Mouse (Mus musculus): Measurements from ENCODE around the gene Ttf2. TPM values are rescaled to one million over a fixed set of nuclear protein-coding genes. Genes with fewer than 3 reads are reported as not detected.

The Ttf2 gene
- polyA plus RNA-seq, 1 experiment from 2014 or later, result 2.7 TPM

GRCm38 (mm10) chr3:100954616-100955015 lies 14.8 kb downstream of the Ttf2 start:
- no peaks in the 10 kb centered on the region for H3K36me3 ChIP-seq (ENCODE audit: control insufficient read depth, insufficient read depth, low read length)

GRCm38 (mm10) chr3:100951531-100951930 lies 17.9 kb downstream of the Ttf2 start:
- Histone ChIP-seq H3K27me3 (ENCODE audit: control insufficient read depth, insufficient read depth, low read depth, low read length) (no peaks in the 10 kb centered on the region), H3K27ac (ENCODE audit: low read length) (no peak overlapping the region), H3K36me3 (ENCODE audit: control insufficient read depth, insufficient read depth, low read length) (no peaks in the 10 kb centered on the region), H3K9ac (ENCODE audit: low read depth, low read length) (no peak overlapping the region), H3K9me3 (replicated peaks; ENCODE audit: control insufficient read depth, low read length, poor library complexity, severe bottlenecking) (no peaks in the 10 kb centered on the region), H3K4me2 (ENCODE audit: low read length) (no peak overlapping the region), H3K4me3 (ENCODE audit: low read depth, low read length) (no peak overlapping the region), H3K4me1 (ENCODE audit: control insufficient read depth, insufficient read depth, low read length) (no peaks in the 10 kb centered on the region)
- ATAC-seq, result no peak
- 88% methylated on average over 4 of the region's 4 CpGs for WGBS

More at GRCm38 (mm10) chr3:100954616-100955015, 14.8 kb downstream of the Ttf2 start:
- Histone ChIP-seq H3K4me1 (ENCODE audit: control insufficient read depth, insufficient read depth, low read length) (no peaks in the 10 kb centered on the region), H3K9ac (ENCODE audit: low read depth, low read length) (no peak overlapping the region), H3K4me2 (ENCODE audit: low read length) (no peak overlapping the region), H3K27me3 (ENCODE audit: control insufficient read depth, insufficient read depth, low read depth, low read length) (no peaks in the 10 kb centered on the region), H3K4me3 (ENCODE audit: low read depth, low read length) (no peak overlapping the region), H3K27ac (ENCODE audit: low read length) (no peak overlapping the region), H3K9me3 (replicated peaks; ENCODE audit: control insufficient read depth, low read length, poor library complexity, severe bottlenecking) (no peaks in the 10 kb centered on the region)
- no peak for ATAC-seq

GRCm38 (mm10) chr3:100947286-100947685 lies 22.2 kb downstream of the Ttf2 start:
- H3K27ac ChIP-seq (ENCODE audit: low read length), result no peak overlapping the region
- no peak overlapping the region for H3K4me3 ChIP-seq (ENCODE audit: low read depth, low read length)
- H3K36me3 ChIP-seq (ENCODE audit: control insufficient read depth, insufficient read depth, low read length), result no peaks in the 10 kb centered on the region
- no peak overlapping the region for H3K4me2 ChIP-seq (ENCODE audit: low read length)
- H3K9ac ChIP-seq (ENCODE audit: low read depth, low read length), result no peak overlapping the region
- 94% methylated on average over 8 of the region's 8 CpGs for WGBS
- no peaks in the 10 kb centered on the region for H3K27me3 ChIP-seq (ENCODE audit: control insufficient read depth, insufficient read depth, low read depth, low read length)
- no peaks in the 10 kb centered on the region for H3K4me1 ChIP-seq (ENCODE audit: control insufficient read depth, insufficient read depth, low read length)
- ATAC-seq, result no peak
- no peaks in the 10 kb centered on the region for H3K9me3 ChIP-seq (replicated peaks; ENCODE audit: control insufficient read depth, low read length, poor library complexity, severe bottlenecking)

GRCm38 (mm10) chr3:100940496-100941037 lies 28.9 kb downstream of the Ttf2 start:
- Histone ChIP-seq H3K9ac (ENCODE audit: low read depth, low read length) (no peak overlapping the region), H3K4me2 (ENCODE audit: low read length) (no peak overlapping the region), H3K9me3 (replicated peaks; ENCODE audit: control insufficient read depth, low read length, poor library complexity, severe bottlenecking) (no peaks in the 10 kb centered on the region), H3K27me3 (ENCODE audit: control insufficient read depth, insufficient read depth, low read depth, low read length) (no peaks in the 10 kb centered on the region), H3K27ac (ENCODE audit: low read length) (no peak overlapping the region), H3K4me1 (ENCODE audit: control insufficient read depth, insufficient read depth, low read length) (no peaks in the 10 kb centered on the region), H3K36me3 (ENCODE audit: control insufficient read depth, insufficient read depth, low read length) (peaks cover 6% of the 10 kb centered on the region; the same call in 1 of the 2 replicates), H3K4me3 (ENCODE audit: low read depth, low read length) (no peak overlapping the region)
- 94% methylated on average over 4 of the region's 4 CpGs for WGBS
- no peak for ATAC-seq

- WGBS, result 92% methylated on average over 4 of the region's 4 CpGs
- H3K9me3 ChIP-seq (replicated peaks; ENCODE audit: control insufficient read depth, low read length, poor library complexity, severe bottlenecking), result no peaks in the 10 kb centered on the region
- H3K9ac ChIP-seq (ENCODE audit: low read depth, low read length), result no peak overlapping the region
- no peak overlapping the region for H3K4me3 ChIP-seq (ENCODE audit: low read depth, low read length)
- no peak for ATAC-seq
- H3K36me3 ChIP-seq (ENCODE audit: control insufficient read depth, insufficient read depth, low read length), result peaks cover 14% of the 10 kb centered on the region
- H3K4me1 ChIP-seq (ENCODE audit: control insufficient read depth, insufficient read depth, low read length), result no peaks in the 10 kb centered on the region
- no peak overlapping the region for H3K4me2 ChIP-seq (ENCODE audit: low read length)
- no peaks in the 10 kb centered on the region for H3K27me3 ChIP-seq (ENCODE audit: control insufficient read depth, insufficient read depth, low read depth, low read length)
- H3K27ac ChIP-seq (ENCODE audit: low read length), result no peak overlapping the region
These were observed 31.3 kb downstream of the Ttf2 start for GRCm38 (mm10) chr3:100938211-100938610.

GRCm38 (mm10) chr3:100936201-100936600 lies 33.3 kb downstream of the Ttf2 start:
- H3K4me1 ChIP-seq (ENCODE audit: control insufficient read depth, insufficient read depth, low read length), result no peaks in the 10 kb centered on the region
- H3K27me3 ChIP-seq (ENCODE audit: control insufficient read depth, insufficient read depth, low read depth, low read length), result no peaks in the 10 kb centered on the region
- 90% methylated on average over 6 of the region's 6 CpGs for WGBS
- H3K9ac ChIP-seq (ENCODE audit: low read depth, low read length), result no peak overlapping the region
- no peak overlapping the region for H3K4me2 ChIP-seq (ENCODE audit: low read length)
- peaks cover 33% of the 10 kb centered on the region for H3K36me3 ChIP-seq (ENCODE audit: control insufficient read depth, insufficient read depth, low read length)
- ATAC-seq, result no peak
- no peaks in the 10 kb centered on the region for H3K9me3 ChIP-seq (replicated peaks; ENCODE audit: control insufficient read depth, low read length, poor library complexity, severe bottlenecking)
- H3K4me3 ChIP-seq (ENCODE audit: low read depth, low read length), result no peak overlapping the region
- H3K27ac ChIP-seq (ENCODE audit: low read length), result no peak overlapping the region

GRCm38 (mm10) chr3:100935521-100935920 lies 33.9 kb downstream of the Ttf2 start:
- peaks cover 33% of the 10 kb centered on the region for H3K36me3 ChIP-seq (ENCODE audit: control insufficient read depth, insufficient read depth, low read length)
- no peak for ATAC-seq
- H3K27me3 ChIP-seq (ENCODE audit: control insufficient read depth, insufficient read depth, low read depth, low read length), result no peaks in the 10 kb centered on the region
- no peak overlapping the region for H3K27ac ChIP-seq (ENCODE audit: low read length)
- no peak overlapping the region for H3K4me2 ChIP-seq (ENCODE audit: low read length)
- H3K4me3 ChIP-seq (ENCODE audit: low read depth, low read length), result no peak overlapping the region
- whole genome bisulfite sequencing, result 92% methylated on average over 6 of the region's 6 CpGs
- H3K9me3 ChIP-seq (replicated peaks; ENCODE audit: control insufficient read depth, low read length, poor library complexity, severe bottlenecking), result no peaks in the 10 kb centered on the region
- H3K4me1 ChIP-seq (ENCODE audit: control insufficient read depth, insufficient read depth, low read length), result no peaks in the 10 kb centered on the region
- H3K9ac ChIP-seq (ENCODE audit: low read depth, low read length), result no peak overlapping the region

GRCm38 (mm10) chr3:100932077-100932944 lies 37.2 kb downstream of the Ttf2 start:
- Histone ChIP-seq H3K4me2 (ENCODE audit: low read length) (no peak overlapping the region), H3K27me3 (ENCODE audit: control insufficient read depth, insufficient read depth, low read depth, low read length) (no peaks in the 10 kb centered on the region), H3K9me3 (replicated peaks; ENCODE audit: control insufficient read depth, low read length, poor library complexity, severe bottlenecking) (no peaks in the 10 kb centered on the region), H3K27ac (ENCODE audit: low read length) (no peak overlapping the region), H3K9ac (ENCODE audit: low read depth, low read length) (no peak overlapping the region), H3K4me1 (ENCODE audit: control insufficient read depth, insufficient read depth, low read length) (no peaks in the 10 kb centered on the region), H3K36me3 (ENCODE audit: control insufficient read depth, insufficient read depth, low read length) (peaks cover 44% of the 10 kb centered on the region), H3K4me3 (ENCODE audit: low read depth, low read length) (no peak overlapping the region)
- ATAC-seq, result no peak
- WGBS, result 78% methylated on average over 11 of the region's 11 CpGs

GRCm38 (mm10) chr3:100931332-100932076 lies 38.0 kb downstream of the Ttf2 start:
- Histone ChIP-seq H3K4me1 (ENCODE audit: control insufficient read depth, insufficient read depth, low read length) (peaks cover 6% of the 10 kb centered on the region), H3K4me3 (ENCODE audit: low read depth, low read length) (no peak overlapping the region), H3K9ac (ENCODE audit: low read depth, low read length) (no peak overlapping the region), H3K27me3 (ENCODE audit: control insufficient read depth, insufficient read depth, low read depth, low read length) (no peaks in the 10 kb centered on the region), H3K9me3 (replicated peaks; ENCODE audit: control insufficient read depth, low read length, poor library complexity, severe bottlenecking) (no peaks in the 10 kb centered on the region), H3K27ac (ENCODE audit: low read length) (no peak overlapping the region), H3K36me3 (ENCODE audit: control insufficient read depth, insufficient read depth, low read length) (peaks cover 44% of the 10 kb centered on the region), H3K4me2 (ENCODE audit: low read length) (no peak overlapping the region)
- 95% methylated on average over 23 of the region's 23 CpGs for WGBS
- no peak for ATAC-seq
